Comparison of ENCODE assay signal across 9 mouse cellular contexts in the genomic region with DNA sequence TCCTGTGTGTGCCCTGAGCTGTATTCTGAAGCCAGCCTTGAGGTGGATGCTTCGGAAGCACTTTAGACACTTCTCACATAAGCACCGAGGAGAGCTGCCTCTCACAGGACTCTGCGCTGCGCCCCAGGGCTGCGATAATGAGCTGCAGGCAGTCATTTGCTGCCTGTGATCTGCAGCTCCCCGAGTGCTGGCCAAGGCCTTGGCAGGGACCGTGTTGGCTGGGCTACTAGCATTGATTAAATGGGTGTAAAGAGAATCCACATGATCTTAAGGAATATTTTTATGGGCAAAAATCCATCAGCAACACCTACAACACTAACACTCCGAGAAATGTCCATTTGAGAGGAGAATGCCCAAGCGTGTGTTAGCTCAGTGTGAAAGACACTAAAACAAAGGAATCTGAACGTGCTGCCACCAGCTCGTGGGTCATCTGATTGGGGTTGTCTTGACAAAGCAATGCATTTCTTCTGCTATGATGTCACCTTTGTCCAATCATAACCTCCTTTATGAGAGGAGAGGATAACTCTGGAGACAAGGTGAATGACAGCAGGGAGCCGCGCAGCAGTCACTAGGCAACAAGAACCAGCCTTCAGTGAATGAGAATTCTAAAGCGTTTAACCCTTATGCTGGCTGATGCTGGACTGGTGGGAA. TPM values are rescaled to one million over a fixed set of nuclear protein-coding genes. Genes with fewer than 3 reads are reported as not detected.
DNase-seq lines count a peak whose midpoint lies in the region; ATAC-seq and TF ChIP-seq lines count a peak whose summit lies in the region.
"Had no signal": no experiment of that assay in that cellular context is flagged by ENCODE, and none has a peak within 500 bp of the region (broad histone marks: within the 10 kb centered on the region; RNA-seq: fewer than 3 reads in every experiment).

No protein-coding gene starts in this region.

- no peak for TF ChIP-seq POLR2A in thymus, adult 2 months (IDR thresholded peaks at IDR 0.05; ENCODE audit: control insufficient read depth, extremely low read depth, insufficient read depth, low read length, poor library complexity)

- TF ChIP-seq CTCF in thymus, adult 2 months (IDR thresholded peaks at IDR 0.05; ENCODE audit: borderline replicate concordance, control insufficient read depth, extremely low read depth, insufficient read depth, low read length, poor library complexity) = no peak

- DNase-seq in liver, embryonic 11.5 days (ENCODE audit: low spot score) = peak; percentile 14
- no peak for DNase-seq in liver
- DNase-seq in forebrain, embryonic 11.5 days (ENCODE audit: low spot score) = peak; percentile 75
- DNase-seq in layer of hippocampus, adult 9-11 months = peak; percentile 48
- DNase-seq in gastrocnemius, postnatal 25 days = no peak
- no peak for DNase-seq in MN1 (ENCODE audit: low spot score)
- no peak for DNase-seq in thymus, adult 2 months

- no peak overlapping the region for H3K4me3 ChIP-seq in liver, embryonic 11.5 days (ENCODE audit: low read depth, low read length)
- no peak overlapping the region for H3K4me3 ChIP-seq in forebrain, embryonic 11.5 days (ENCODE audit: low read depth, low read length)
- 0 out of 2 replicates have a peak overlapping the region, but pooled peaks have one; percentile 9 for H3K4me3 ChIP-seq in midbrain, embryonic 15.5 days
- H3K4me3 ChIP-seq in thymus, adult 2 months (ENCODE audit: control insufficient read depth, insufficient read depth, low read length) = no peak overlapping the region
- H3K4me3 ChIP-seq: limb, embryonic 13.5 days had no signal

- H3K4me2 ChIP-seq in liver, embryonic 11.5 days = no peak overlapping the region
- H3K4me2 ChIP-seq in forebrain, embryonic 11.5 days (ENCODE audit: low read depth, low read length, severe bottlenecking) = peak overlapping the region; percentile 34
- H3K4me2 ChIP-seq in midbrain, embryonic 15.5 days = peak overlapping the region; percentile 41
- H3K4me2 ChIP-seq: limb, embryonic 13.5 days had no signal

- no peak for ATAC-seq in liver, embryonic 11.5 days (replicated peaks; ENCODE audit: low FRiP score)
- ATAC-seq in forebrain, embryonic 11.5 days (replicated peaks; ENCODE audit: low FRiP score) = peak; percentile 83
- ATAC-seq in midbrain, embryonic 15.5 days (replicated peaks) = peak; percentile 95

- H3K36me3 ChIP-seq in liver, embryonic 11.5 days (ENCODE audit: control insufficient read depth, insufficient read depth, low read length) = peaks cover 5% of the 10 kb centered on the region; the same call in 1 of the 2 replicates
- no peaks in the 10 kb centered on the region for H3K36me3 ChIP-seq in forebrain, embryonic 11.5 days (ENCODE audit: control insufficient read depth, insufficient read depth, low read length)
- no peaks in the 10 kb centered on the region for H3K36me3 ChIP-seq in midbrain, embryonic 15.5 days (replicated peaks)
- H3K36me3 ChIP-seq in thymus, adult 2 months (ENCODE audit: control insufficient read depth, insufficient read depth, low read length) = peaks cover 4% of the 10 kb centered on the region; the same call in 1 of the 2 replicates

- no peak overlapping the region for H3K27ac ChIP-seq in liver, embryonic 11.5 days (ENCODE audit: low read depth, low read length)
- H3K27ac ChIP-seq in forebrain, embryonic 11.5 days (ENCODE audit: low read depth, low read length) = peak overlapping the region; percentile 78
- H3K27ac ChIP-seq in midbrain, embryonic 15.5 days = peak overlapping the region; percentile 86
- no peak overlapping the region for H3K27ac ChIP-seq in thymus, adult 2 months (ENCODE audit: control insufficient read depth, insufficient read depth, low read length)
- H3K27ac ChIP-seq: limb, embryonic 13.5 days had no signal

- no peaks in the 10 kb centered on the region for H3K27me3 ChIP-seq in liver, embryonic 11.5 days (replicated peaks; ENCODE audit: control insufficient read depth, insufficient read depth, low read length)
- no peaks in the 10 kb centered on the region for H3K27me3 ChIP-seq in forebrain, embryonic 11.5 days (ENCODE audit: control insufficient read depth, insufficient read depth, low read length)
- H3K27me3 ChIP-seq in midbrain, embryonic 15.5 days (replicated peaks) = no peaks in the 10 kb centered on the region
- H3K27me3 ChIP-seq in thymus, adult 2 months (ENCODE audit: control insufficient read depth, insufficient read depth, low read length) = no peaks in the 10 kb centered on the region
- H3K27me3 ChIP-seq: limb, embryonic 13.5 days had no signal

- H3K9ac ChIP-seq in liver, embryonic 11.5 days (ENCODE audit: low read depth, low read length) = no peak overlapping the region
- peak overlapping the region; percentile 20; the same call in 1 of the 2 replicates for H3K9ac ChIP-seq in forebrain, embryonic 11.5 days (ENCODE audit: low read length)
- peak overlapping the region; percentile 7; the same call in 1 of the 2 replicates for H3K9ac ChIP-seq in midbrain, embryonic 15.5 days
- H3K9ac ChIP-seq: limb, embryonic 13.5 days had no signal

- 83% methylated on average over 14 of the region's 14 CpGs for WGBS in liver, embryonic 11.5 days
- 31% methylated on average over 14 of the region's 14 CpGs for WGBS in forebrain, embryonic 11.5 days
- WGBS in midbrain, embryonic 15.5 days = 7% methylated on average over 14 of the region's 14 CpGs
- WGBS in thymus, adult 2 months = 96% methylated on average over 14 of the region's 14 CpGs

- H3K9me3 ChIP-seq in liver, embryonic 11.5 days (ENCODE audit: control insufficient read depth, low read length) = no peaks in the 10 kb centered on the region
- no peaks in the 10 kb centered on the region for H3K9me3 ChIP-seq in forebrain, embryonic 11.5 days (ENCODE audit: control insufficient read depth, low read length)
- H3K9me3 ChIP-seq in midbrain, embryonic 15.5 days = no peaks in the 10 kb centered on the region
- H3K9me3 ChIP-seq: limb, embryonic 13.5 days had no signal

- H3K4me1 ChIP-seq in liver, embryonic 11.5 days (replicated peaks; ENCODE audit: control insufficient read depth, insufficient read depth, low read length) = no peaks in the 10 kb centered on the region
- H3K4me1 ChIP-seq in forebrain, embryonic 11.5 days (replicated peaks; ENCODE audit: control insufficient read depth, insufficient read depth, low read length) = peaks cover 14% of the 10 kb centered on the region
- peaks cover 23% of the 10 kb centered on the region for H3K4me1 ChIP-seq in midbrain, embryonic 15.5 days
- H3K4me1 ChIP-seq in thymus, adult 2 months (replicated peaks; ENCODE audit: control insufficient read depth, insufficient read depth, low read length) = no peaks in the 10 kb centered on the region

RNA-seq across cellular contexts. Expression of a gene that starts 35.7 kb away (rescaled TPM):
- 16.2 and 16.6 TPM in 2 replicates for polyA plus RNA-seq in liver, embryonic 11.5 days (2014; fragmentation: Nextera tagmentation; extraction: Ambion mirVana)
- polyA plus RNA-seq in forebrain, embryonic 11.5 days (2014; fragmentation: Nextera tagmentation; extraction: Ambion mirVana) = 23.8 and 29.4 TPM in 2 replicates
- 38.3 and 38.5 TPM in 2 replicates for polyA plus RNA-seq in midbrain, embryonic 15.5 days (2015; fragmentation: Nextera tagmentation; extraction: Ambion mirVana)
- 1 to 10 TPM; 4.9 to 5.1 TPM for total RNA-seq in gastrocnemius, postnatal 25 days (2021)
- 40.9 and 43.9 TPM in 2 replicates for polyA plus RNA-seq in thymus, adult 2 months (2012; rRNA removed)

RNA-seq across cellular contexts. Expression of a gene that starts 53.7 kb away (rescaled TPM):
- polyA plus RNA-seq in liver, embryonic 11.5 days (2014; fragmentation: Nextera tagmentation; extraction: Ambion mirVana) = 15.0 and 15.3 TPM in 2 replicates
- polyA plus RNA-seq in forebrain, embryonic 11.5 days (2014; fragmentation: Nextera tagmentation; extraction: Ambion mirVana) = 7.1 and 9.5 TPM in 2 replicates
- polyA plus RNA-seq in midbrain, embryonic 15.5 days (2015; fragmentation: Nextera tagmentation; extraction: Ambion mirVana) = 8.0 and 8.1 TPM in 2 replicates
- 10 to 100 TPM in 1 of 2 experiments, 1 to 10 TPM in 1; 9.3 to 10.9 TPM for total RNA-seq in gastrocnemius, postnatal 25 days (2021)
- 11.0 and 12.1 TPM in 2 replicates for polyA plus RNA-seq in thymus, adult 2 months (2012; rRNA removed)

Comparison
In these comparisons a context has a peak if more than half of its experiments do, and no peak if none do; other contexts are left out.
1. DNase-seq: peak in liver, embryonic 11.5 days (single experiment), forebrain, embryonic 11.5 days (single experiment) and layer of hippocampus, adult 9-11 months (single experiment); none in liver (single experiment), gastrocnemius, postnatal 25 days (single experiment), MN1 (single experiment) and thymus, adult 2 months (single experiment).
2. H3K27ac ChIP-seq: peak in forebrain, embryonic 11.5 days (single experiment) and midbrain, embryonic 15.5 days (single experiment); none in liver, embryonic 11.5 days (single experiment) and thymus, adult 2 months (single experiment).